Mouse (Mus musculus) right cerebral cortex, adult 2 months (tissue): ENCODE results near the gene Tra2b.
"Not testable (repeated sequence)": the region's sequence is repeated elsewhere in the genome, so short reads cannot be mapped to it uniquely, and the experiment has no call there.

ENCODE experiments used
- DNase-seq, 2 experiments: peaks; one replicate each; pipeline ENCODE4 v3.0.0; 2021 to 2022; ENCODE audit warnings: low spot score in 2 of 2

Tra2b gene

GRCm38 (mm10) chr16:22242239-22242866, 23.5 kb downstream of the Tra2b start:
- DNase-seq = no peak

- DNase-seq = no peak
Observed at GRCm38 (mm10) chr16:22241376-22242238, 24.2 kb downstream of the Tra2b start.

- no peak for DNase-seq
Observed at GRCm38 (mm10) chr16:22240856-22241255, 24.9 kb downstream of the Tra2b start.

GRCm38 (mm10) chr16:22239978-22240377, 25.8 kb downstream of the Tra2b start:
- DNase-seq = no peak

GRCm38 (mm10) chr16:22238928-22239620, 26.7 kb downstream of the Tra2b start:
- DNase-seq = no peak

GRCm38 (mm10) chr16:22238402-22238801, 27.4 kb downstream of the Tra2b start:
- DNase-seq = not testable (repeated sequence)

- DNase-seq = no peak
Observed at GRCm38 (mm10) chr16:22236814-22237213, 29.0 kb downstream of the Tra2b start.

- no peak for DNase-seq
Observed at GRCm38 (mm10) chr16:22234535-22234934, 31.3 kb downstream of the Tra2b start.

GRCm38 (mm10) chr16:22230276-22230675, 35.5 kb downstream of the Tra2b start:
- not testable (repeated sequence) for DNase-seq

GRCm38 (mm10) chr16:22203501-22203900, 62.3 kb downstream of the Tra2b start:
- DNase-seq = no peak

- no peak for DNase-seq
Observed at GRCm38 (mm10) chr16:22201858-22202257, 63.9 kb downstream of the Tra2b start.

- no peak for DNase-seq
Observed at GRCm38 (mm10) chr16:22200476-22200875, 65.3 kb downstream of the Tra2b start.
